Mouse (Mus musculus) cerebellum, adult (tissue): ENCODE results near the gene Mthfsd.
"Not testable (repeated sequence)": the region's sequence is repeated elsewhere in the genome, so short reads cannot be mapped to it uniquely, and the experiment has no call there.

Experiments
- ATAC-seq: cut with Nextera tagmentation; 2 replicates; pipeline ENCODE4 v1.9.2; 2017; ENCODE audit warnings: mild to moderate bottlenecking, moderate library complexity, mixed read lengths; ENCODE audit not compliant: insufficient number of reproducible peaks, low FRiP score, low TSS enrichment

Gene Mthfsd

DNA sequence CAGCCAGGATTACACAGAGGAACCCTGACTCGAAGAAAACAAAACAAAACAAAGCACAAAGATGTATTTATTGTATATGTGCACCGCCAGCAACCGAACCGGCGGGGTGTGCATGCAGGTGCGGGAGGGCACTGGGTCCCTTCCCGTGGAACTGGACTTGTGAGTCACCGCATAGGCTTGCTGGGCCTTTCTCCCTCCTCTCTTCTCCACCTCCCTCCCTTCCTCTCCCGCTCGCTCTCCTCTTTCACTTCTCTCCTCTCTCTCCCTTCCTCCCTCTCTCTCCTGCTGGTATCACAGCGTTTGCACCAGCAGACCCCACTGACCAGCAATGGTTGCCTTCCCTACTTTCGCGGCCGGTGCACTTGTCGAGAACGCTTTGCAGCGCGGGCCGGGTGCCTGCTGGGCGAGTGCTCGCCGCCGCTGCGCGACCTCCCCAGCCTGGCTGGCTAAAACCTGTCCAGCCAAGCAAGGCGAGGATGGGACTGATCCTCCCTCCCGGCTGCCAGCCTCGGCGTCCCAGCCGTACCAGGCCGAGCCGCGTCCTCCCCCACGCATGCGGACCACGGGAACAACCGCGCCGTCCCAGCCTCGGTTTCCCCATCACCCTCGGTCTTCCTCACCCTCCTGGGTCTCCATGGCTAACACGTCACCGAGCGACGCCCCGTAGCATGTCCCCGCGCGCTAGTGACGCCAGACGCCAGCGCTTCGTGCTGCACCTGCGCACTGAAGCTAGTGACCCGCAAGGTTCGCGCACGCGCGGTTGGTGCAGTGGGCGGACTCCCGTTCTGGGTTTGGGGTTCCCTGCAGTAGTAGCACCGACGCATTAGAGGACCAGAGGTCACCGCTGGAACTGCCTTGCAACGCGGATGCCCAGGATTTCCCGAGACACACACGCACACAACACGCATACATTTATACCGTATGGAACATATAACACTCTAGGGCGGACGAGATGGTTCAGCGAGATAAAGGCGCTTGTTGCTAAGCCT lies at the start of gene Mthfsd:
TSS of gene Mthfsd (minus strand) at position 725 of the 989 bp plus-strand sequence.
- ATAC-seq: peak; percentile 88

DNA sequence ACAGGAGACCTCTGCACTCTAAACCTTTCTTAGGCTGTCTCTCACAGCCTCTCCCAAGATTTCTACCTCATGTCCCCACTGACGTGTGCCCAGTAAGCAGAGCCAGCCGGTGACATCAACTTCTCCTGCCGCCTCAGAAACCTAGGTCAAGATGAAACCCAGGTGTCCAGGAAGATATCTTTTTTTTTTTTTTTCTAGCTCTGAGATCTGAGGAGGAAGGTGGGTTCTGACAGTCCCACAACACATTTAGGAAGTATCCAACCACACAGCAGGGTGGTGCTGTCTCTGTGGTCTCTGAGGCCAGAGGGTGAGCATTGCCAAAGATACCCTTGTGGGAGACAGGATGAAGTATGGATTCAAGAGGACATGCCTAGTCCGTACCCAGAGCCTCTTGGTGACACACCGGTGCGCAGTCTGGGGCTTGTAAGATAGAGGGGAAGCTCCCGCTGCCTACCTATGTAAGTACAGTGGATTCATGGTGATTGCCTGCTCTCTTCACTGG lies 48.8 kb upstream of the Mthfsd start:
- no peak for ATAC-seq

DNA sequence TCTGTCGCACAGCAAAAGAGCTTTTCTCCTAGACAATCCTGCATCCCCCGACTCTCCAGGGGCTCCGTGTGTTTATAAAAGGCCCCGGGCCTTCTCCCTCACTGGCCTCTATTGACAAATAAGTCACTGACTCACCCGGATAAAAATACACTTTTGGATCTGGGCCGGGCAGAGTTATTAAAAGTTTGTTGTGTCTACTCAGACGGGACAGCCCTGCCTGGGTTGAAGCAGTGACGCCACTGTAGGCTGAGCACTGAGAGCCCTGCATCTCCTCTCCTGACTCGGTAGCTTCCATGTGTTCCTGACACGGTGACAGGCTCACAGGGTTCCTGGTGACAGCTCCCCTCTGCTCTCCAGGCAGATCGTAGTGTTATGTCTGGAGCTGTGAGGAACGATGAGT lies 44.2 kb upstream of the Mthfsd start:
- ATAC-seq: no peak

DNA sequence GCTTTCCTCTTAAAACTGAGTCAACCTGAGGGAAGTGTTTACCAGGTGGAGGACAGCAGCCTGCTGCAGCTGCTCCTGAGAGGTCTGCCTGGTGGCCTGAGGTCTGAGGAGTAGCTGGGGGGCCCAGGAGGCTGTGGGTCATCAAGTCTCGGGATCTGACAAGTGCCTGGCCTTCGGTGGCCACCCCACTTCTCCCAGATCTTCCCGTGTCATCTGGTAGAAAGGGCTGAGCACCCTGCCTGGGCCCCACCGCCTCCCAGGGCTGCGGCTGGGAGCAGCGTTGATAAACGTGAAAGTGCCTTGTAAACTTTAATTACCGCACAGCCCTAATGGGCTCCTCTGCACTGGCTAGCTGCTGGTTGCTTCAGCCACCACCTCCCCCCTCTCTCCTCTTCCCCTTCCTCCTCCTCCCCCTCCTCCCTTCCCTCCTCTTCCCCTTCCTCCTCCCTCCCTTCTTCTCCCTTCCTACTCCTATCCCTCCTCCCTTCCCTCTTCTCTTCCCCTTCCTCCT lies 40.4 kb upstream of the Mthfsd start:
- no peak for ATAC-seq

DNA sequence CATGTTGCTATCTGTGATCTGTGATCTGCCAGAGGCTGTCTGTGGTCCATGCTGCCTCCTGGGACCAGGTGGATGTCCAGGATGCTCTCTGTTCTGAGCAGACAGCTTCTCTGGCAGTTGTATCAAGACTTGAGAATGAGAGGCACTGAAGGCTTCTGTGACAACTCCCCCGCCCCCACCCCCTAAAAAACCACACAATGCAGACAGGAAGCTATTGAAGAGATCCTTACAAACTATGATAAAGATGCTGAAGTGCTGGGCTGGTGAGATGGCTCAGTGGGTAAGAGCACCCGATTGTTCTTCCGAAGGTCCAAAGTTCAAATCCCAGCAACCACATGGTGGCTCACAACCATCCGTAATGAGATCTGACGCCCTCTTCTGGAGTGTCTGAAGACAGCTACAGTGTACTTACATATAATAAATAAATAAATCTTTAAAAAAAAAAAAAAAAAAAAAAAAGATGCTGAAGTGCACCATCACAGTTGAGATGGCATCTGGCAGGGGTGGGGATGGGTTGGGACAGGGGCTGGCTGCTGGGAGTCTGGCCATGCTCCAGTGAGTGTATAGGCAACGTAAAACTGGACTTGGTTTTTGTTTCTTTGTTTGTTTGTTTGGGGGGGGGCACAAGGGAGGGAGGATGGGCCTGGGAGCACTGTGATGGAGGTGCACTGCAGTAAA lies 37.4 kb upstream of the Mthfsd start:
- not testable (repeated sequence) for ATAC-seq

DNA sequence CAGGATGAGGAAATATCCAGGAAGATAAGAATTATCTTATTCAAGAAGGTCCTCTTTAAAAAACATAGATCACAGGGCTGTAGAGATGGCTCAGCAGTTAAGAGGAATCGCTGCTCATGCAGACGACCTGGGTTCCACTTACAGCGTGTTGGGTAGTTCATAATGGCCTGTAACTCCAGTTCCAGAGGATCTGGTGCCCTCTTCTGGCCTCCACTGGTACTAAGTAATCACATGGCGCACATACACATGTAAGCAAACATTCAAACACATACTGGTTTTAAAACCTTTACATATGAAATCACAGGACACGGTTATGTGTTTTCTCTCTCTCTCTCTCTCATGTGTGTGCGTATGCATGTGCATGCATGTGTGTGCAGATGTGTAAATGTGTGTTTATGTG lies 28.7 kb upstream of the Mthfsd start:
- ATAC-seq: no peak

DNA sequence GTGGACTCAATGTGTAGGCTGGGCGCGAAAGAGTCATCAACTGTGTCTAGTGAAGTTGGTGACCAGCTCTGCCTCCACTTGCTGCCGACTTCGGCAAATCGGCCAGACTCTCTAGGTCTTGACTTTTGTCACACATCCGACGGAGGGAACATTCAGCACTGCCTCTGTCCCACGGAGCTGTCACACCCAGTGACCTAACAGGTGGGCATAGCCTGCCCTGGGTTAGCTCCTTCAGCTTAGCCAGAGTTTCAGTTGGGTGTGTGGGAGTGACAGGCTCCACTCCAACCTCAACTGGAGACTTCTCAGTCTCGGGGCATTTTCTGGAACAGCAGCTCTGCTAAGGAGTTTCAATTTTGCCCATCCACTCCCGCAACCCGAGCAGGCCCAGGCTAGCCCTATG lies 26.3 kb upstream of the Mthfsd start:
- no peak for ATAC-seq

DNA sequence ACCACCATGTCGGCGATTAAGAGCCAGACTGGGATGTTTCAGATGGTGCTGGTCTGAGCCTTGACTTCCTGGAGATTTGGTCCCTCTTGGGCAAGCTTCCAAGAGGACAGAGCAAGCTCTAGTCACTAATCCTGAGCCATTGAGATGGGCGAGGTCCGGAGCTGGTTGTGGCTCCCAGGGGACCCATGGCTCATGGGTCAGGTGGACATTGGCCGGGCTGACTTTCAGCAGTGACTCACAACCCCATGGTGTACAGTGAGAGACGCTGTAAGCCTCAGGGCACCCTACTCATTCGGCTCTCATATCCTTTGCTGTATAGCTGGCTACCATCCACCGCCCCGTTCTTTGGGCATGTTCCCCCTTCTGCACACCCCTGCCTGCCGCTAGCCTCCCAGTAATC lies 25.9 kb upstream of the Mthfsd start:
- no peak for ATAC-seq

DNA sequence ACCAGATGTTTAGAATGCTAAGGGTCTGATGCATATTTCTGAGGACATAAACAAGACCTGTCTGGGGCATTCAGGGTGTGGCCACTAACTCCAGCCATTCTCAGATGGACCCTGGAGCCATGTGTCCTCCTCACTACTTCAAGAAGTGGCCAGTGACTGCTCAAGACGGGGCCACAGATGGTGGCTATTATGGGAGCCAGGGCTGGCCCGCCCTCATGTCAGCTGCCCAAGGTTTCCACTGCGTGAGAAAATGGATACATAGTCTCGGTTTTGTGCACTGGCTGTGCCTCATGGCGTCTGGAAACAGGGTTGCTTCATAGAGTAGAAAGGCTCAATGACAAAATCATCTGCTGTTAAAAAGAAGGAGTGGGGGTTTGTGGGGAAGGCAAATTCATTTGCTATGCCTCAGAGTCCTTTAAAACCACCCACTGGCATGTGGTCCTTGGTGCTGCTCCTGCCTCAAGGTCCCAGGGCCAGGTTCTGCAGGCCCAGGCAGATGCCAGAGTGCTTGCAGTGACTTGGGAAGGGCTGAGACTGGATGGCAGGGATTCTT lies 24.8 kb upstream of the Mthfsd start:
- ATAC-seq: no peak

DNA sequence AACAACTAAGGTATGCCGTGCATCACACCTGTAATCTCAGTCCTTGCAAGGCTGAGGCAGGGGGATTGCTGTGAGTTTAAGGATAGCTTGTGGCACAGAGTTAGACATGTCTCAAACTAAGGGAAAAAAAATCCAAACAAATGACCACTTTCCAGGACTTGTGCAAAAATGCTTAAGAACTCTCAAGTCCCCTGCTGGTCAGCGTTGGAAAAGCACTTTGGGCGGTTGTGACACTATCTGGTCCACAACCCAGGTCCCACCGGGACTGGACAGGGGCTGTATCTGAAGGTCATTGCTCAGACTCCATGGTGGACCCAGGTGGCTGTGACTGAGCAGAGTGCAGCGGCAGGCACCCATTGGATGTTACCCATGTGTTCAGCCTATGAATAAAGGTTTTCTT lies 22.3 kb upstream of the Mthfsd start:
- ATAC-seq: no peak

DNA sequence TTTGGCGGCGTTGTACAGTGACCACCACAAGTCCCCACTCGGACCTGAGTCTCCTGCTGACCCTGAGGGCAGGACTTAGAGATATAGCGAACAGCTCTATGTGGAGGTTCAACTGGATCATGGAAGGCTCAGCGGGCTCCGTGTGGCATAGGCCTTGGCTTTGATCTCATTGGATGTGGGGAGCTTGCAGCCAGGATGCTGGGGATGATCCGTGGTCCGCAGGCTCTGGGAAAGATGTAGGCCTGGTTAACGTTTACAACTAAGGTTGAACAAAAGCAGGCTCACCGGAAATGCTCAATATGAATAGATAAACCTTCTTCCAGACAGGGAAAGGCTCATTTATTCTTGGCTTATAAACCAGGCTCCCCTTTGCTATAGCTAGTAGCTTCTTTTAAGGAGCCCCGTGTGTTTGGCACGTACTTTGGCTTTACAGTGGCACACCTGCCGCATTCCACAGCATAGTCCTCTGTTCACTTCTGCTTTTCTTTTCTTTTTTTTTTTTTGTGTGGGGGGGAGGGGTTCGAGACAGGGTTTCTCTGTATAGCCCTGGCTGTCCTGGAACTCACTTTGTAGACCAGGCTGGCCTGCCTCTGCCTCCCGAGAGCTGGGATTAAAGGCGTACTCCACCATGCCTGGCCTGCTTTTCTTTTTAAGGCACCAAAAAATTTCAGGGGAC lies 21.2 kb upstream of the Mthfsd start:
- no peak for ATAC-seq

DNA sequence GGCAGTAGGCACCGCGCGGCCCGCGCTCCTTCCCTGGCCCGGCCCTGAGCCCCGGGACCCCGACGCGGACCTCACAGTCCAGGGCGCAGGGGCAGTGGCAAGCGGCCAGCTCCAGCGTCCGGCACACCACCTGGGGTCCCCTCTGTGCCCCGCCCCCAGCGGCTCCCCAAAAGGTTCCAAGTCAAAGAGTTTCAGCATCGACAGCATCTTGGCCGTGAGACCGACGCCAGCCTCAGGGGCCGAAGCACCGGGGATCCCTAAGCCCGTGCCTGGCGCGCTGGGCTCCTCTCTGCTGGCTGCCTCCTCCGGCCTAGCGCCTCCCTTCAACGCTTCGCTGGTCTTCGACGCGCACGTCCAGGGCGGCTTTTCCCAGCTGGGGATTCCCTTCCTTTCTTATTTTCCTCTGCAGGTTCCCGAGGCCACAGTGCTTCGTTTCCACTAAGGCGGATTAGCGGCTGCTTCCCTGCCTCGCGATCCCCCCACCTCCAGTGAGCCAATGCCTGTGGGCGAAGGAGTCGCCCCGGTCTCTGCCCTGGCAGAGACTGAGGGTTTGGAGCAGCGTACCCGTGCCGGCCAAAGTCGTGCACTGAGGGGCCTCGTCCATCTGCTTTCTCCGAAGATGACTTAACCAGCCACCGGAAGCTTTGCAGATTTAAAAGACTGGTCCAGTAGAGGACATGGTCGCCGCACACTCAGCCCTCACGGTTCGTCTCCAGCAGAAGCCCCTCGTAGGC lies 20.5 kb upstream of the Mthfsd start:
- ATAC-seq: no peak

DNA sequence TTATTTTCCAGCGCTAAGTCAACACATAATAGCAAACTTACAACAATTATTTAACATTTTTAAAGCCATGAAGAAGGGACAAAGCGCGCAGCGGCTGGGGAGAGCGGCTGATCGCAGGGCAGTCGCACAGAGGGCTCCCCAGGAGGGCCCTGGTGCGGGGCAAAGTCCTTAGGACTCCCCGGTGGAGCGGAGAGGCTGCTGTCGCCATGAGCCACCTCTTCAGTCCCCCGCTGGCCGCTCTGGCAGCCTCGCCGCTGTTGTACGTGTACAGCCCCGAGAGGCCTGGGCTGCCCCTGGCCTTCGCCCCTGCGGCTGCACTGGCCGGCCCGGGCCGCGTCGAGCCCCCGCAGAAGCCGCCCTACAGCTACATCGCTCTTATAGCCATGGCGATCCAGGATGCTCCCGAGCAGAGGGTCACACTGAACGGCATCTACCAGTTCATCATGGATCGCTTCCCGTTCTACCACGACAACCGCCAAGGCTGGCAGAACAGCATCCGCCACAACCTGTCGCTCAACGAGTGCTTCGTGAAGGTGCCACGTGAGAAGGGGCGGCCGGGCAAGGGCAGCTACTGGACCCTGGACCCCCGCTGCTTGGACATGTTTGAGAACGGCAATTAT lies 19.7 kb upstream of the Mthfsd start, which contains the start of gene Foxl1:
TSS of gene Foxl1 (plus strand) at position 185 of the 620 bp plus-strand sequence.
- no peak for ATAC-seq

DNA sequence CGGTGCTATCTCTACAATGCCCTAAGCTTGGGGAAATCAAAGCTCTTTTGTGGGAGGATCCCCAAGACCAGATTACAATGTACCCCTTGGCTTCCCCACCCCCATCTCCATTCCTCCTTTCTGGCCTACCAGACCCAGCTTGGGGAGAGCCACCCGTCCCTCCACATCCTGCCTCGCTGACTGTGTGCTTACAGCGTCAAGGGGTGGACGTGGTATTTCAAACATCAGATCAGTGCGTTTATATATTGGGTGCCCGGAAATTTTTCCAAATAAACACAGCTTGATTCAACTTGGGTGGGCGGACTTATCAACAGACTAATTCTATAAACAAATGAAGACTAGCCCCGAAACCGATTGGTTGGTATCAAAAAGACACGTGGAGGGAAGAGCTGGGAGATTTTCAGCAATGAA lies 19.1 kb upstream of the Mthfsd start:
- no peak for ATAC-seq

DNA sequence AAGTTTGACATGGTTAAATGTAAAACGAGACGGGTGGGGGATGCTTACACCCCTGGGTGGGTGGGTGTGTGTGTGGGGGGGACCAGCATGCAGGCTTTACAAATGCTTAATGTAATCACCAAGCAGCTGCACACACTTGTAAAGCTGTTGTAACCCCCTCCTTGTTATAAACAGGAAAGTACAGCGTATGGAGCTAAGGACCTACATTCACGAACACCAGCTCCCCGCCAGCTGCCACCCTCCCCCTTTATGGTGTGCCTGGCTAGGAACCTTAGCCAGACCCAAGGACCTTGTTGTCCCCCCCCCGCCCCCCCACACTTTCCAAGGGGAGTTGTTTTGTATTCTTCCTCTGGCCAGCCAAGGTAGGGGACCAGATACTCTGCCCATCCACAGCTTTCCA lies 18.5 kb upstream of the Mthfsd start:
- ATAC-seq: no peak

DNA sequence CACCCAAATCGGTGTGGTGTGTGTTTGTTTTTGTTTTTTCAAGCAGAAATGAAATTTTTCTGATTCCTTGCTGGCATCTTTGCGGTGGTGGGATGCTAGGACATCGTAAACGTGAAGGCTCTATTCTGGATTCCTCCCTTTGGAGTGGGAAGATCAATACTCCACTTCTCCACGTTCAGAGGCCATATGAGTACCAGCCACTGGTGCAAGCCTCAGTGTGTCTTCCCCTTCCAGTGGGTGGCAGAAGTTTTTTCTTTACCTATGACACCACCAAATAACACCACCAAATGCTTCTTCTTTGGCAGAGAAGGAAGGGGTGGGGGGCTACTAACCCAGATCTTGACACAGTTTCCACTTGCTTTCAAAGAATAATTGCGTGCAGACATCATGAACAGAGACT lies 18.0 kb upstream of the Mthfsd start:
- ATAC-seq: no peak

DNA sequence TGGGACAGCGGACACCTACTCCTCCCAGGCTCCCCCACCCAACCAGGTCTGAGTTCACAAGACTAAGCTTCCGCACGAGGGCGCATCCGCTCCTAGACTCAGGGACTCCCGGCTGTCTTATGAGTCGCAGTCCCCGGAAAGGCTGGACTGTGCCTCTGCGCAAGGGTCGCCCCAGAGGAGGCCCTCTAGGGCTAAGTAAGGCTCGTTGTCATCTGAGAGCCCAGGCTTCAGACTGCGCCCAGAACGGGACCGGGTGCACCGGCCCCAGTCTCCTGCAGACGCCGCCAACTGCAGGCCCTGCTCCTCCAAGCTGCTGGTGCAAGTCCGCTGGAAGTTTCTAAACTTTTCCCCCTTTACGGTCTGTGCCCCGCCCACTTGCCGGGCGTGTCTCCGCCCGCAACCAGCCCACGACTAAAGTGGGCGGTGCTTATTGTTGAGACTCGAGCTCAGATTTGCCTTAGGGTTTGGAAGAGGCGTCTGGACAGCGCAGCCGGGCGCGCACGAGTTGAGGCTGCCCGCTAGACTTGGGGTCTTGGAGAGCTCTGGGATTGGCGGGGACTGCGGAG lies 17.2 kb upstream of the Mthfsd start:
- no peak for ATAC-seq

DNA sequence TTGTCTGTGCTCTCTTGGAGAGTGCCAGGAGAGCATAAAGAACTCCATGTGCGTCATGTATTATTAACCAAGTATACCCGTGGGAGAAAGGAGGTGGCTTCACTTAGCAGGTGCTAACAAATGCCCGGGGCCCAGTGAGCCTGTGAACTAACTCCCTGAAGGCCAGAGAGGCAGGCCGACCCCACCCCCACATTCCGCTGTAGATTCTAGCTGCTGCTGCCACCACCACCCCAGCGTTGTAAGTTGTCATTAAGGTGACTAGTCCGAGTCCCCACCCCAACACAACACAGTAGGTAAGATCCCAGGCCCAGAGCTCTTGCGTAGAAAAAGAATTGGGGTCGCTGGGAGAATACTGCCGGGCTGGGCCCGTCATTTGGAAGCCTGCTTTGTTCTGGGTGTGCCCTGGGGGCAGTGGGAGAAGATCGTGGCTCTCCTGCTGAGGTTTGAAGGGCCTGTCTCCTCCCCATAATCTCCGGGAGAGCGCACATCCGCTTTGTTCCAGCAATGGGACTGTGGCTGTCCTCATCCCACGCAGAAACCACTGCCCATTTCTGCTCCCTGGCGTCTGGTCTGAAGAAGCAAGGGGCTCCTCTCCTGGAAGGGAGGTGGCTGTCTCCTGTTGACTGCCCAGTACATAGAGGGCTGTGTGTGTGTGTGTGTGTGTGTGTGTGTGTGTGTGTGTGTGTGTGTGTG lies 16.5 kb upstream of the Mthfsd start:
- ATAC-seq: no peak
